In genomic region chrX:162274581-162274980, GRCm38 (mm10) we compare ENCODE assay signal across 24 mouse cellular contexts.
DNase-seq lines count a peak whose midpoint lies in the region; ATAC-seq and TF ChIP-seq lines count a peak whose summit lies in the region.
"Had no signal": no experiment of that assay in that cellular context is flagged by ENCODE, and none has a peak within 500 bp of the region (broad histone marks: within the 10 kb centered on the region; RNA-seq: fewer than 3 reads in every experiment).

No protein-coding gene starts in this region.

- no peak overlapping the region for H3K9ac ChIP-seq in lung, embryonic 14.5 days
- no peak overlapping the region for H3K9ac ChIP-seq in lung, embryonic 16.5 days (ENCODE audit: low read length)
- H3K9ac ChIP-seq: embryonic facial prominence, embryonic 12.5 days; embryonic facial prominence, embryonic 15.5 days; forebrain, embryonic 12.5 days had no signal

- 51% methylated on average over 5 of the region's 5 CpGs for WGBS in lung, embryonic 14.5 days
- WGBS in lung, embryonic 16.5 days = 45% methylated on average over 5 of the region's 5 CpGs
- WGBS in lung, adult 2 months = 71% methylated on average over 5 of the region's 5 CpGs

- H3K27me3 ChIP-seq in lung, embryonic 14.5 days (ENCODE audit: insufficient read depth, low read length) = no peaks in the 10 kb centered on the region
- no peaks in the 10 kb centered on the region for H3K27me3 ChIP-seq in lung, embryonic 16.5 days (ENCODE audit: control insufficient read depth, insufficient read depth, low read depth, low read length)
- H3K27me3 ChIP-seq: embryonic facial prominence, embryonic 12.5 days had no signal

- peak; percentile 80; the same call in 1 of the 2 replicates for ATAC-seq in lung, embryonic 14.5 days (ENCODE audit: insufficient read depth)
- peak; percentile 74 for ATAC-seq in lung, embryonic 16.5 days (ENCODE audit: low read depth)
- ATAC-seq: forebrain, embryonic 14.5 days; forebrain, embryonic 16.5 days had no signal

- no peak overlapping the region for H3K4me3 ChIP-seq in lung, embryonic 14.5 days (ENCODE audit: low read depth, low read length)
- H3K4me3 ChIP-seq in lung, embryonic 16.5 days (ENCODE audit: low read length) = no peak overlapping the region
- H3K4me3 ChIP-seq in lung, adult 2 months (replicated peaks; ENCODE audit: extremely low read depth, low read depth, low read length) = no peak overlapping the region
- H3K4me3 ChIP-seq: embryonic facial prominence, embryonic 12.5 days; embryonic facial prominence, embryonic 15.5 days; erythroblast, embryonic 14.5 days; forebrain, embryonic 10.5 days; forebrain, embryonic 12.5 days had no signal

- TF ChIP-seq POLR2A in lung, adult 2 months (IDR thresholded peaks at IDR 0.05; ENCODE audit: borderline replicate concordance, extremely low read depth, low read depth, low read length) = no peak

- no peaks in the 10 kb centered on the region for H3K36me3 ChIP-seq in lung, embryonic 14.5 days (ENCODE audit: insufficient read depth)
- H3K36me3 ChIP-seq in lung, embryonic 16.5 days (ENCODE audit: control insufficient read depth, insufficient read depth, low read length) = no peaks in the 10 kb centered on the region
- H3K36me3 ChIP-seq: embryonic facial prominence, embryonic 12.5 days; embryonic facial prominence, embryonic 15.5 days; forebrain, embryonic 10.5 days; forebrain, embryonic 12.5 days had no signal

- H3K9me3 ChIP-seq in lung, embryonic 14.5 days (ENCODE audit: low read depth, low read length) = no peaks in the 10 kb centered on the region
- H3K9me3 ChIP-seq in lung, embryonic 16.5 days (ENCODE audit: control insufficient read depth, low read length) = no peaks in the 10 kb centered on the region
- H3K9me3 ChIP-seq: embryonic facial prominence, embryonic 12.5 days; embryonic facial prominence, embryonic 15.5 days; forebrain, embryonic 10.5 days; forebrain, embryonic 12.5 days had no signal

- H3K4me1 ChIP-seq in lung, embryonic 14.5 days (ENCODE audit: insufficient read depth) = no peaks in the 10 kb centered on the region
- no peaks in the 10 kb centered on the region for H3K4me1 ChIP-seq in lung, embryonic 16.5 days (replicated peaks; ENCODE audit: control insufficient read depth, insufficient read depth, low read length)
- no peaks in the 10 kb centered on the region for H3K4me1 ChIP-seq in lung, adult 2 months (ENCODE audit: control insufficient read depth, insufficient read depth, low read length)
- H3K4me1 ChIP-seq: embryonic facial prominence, embryonic 12.5 days; embryonic facial prominence, embryonic 15.5 days; forebrain, embryonic 10.5 days; forebrain, embryonic 12.5 days had no signal

- H3K27ac ChIP-seq in lung, embryonic 14.5 days (ENCODE audit: low read depth) = no peak overlapping the region
- H3K27ac ChIP-seq in lung, embryonic 16.5 days (ENCODE audit: low read length) = no peak overlapping the region
- H3K27ac ChIP-seq: embryonic facial prominence, embryonic 12.5 days; embryonic facial prominence, embryonic 15.5 days; forebrain, embryonic 10.5 days; forebrain, embryonic 12.5 days had no signal

- H3K4me2 ChIP-seq in lung, embryonic 14.5 days = no peak overlapping the region
- H3K4me2 ChIP-seq in lung, embryonic 16.5 days (ENCODE audit: low read depth, low read length) = no peak overlapping the region
- H3K4me2 ChIP-seq: embryonic facial prominence, embryonic 12.5 days; embryonic facial prominence, embryonic 15.5 days; forebrain, embryonic 12.5 days had no signal

- no peak for TF ChIP-seq CTCF in lung, embryonic 14.5 days (IDR thresholded peaks at IDR 0.05; ENCODE audit: low read depth)
- no peak for TF ChIP-seq CTCF in lung, adult 2 months (IDR thresholded peaks at IDR 0.05; ENCODE audit: insufficient read depth, low read length)

- peak; percentile 78 for DNase-seq in lung, embryonic 14.5 days
- no peak for DNase-seq in lung, postnatal 4 days
- no peak for DNase-seq in lung, adult 2 months
- peak; percentile 13 for DNase-seq in lung, postnatal 10 days
- DNase-seq in lung, postnatal 14 days = no peak
- no peak for DNase-seq in kidney, postnatal 25 days
- DNase-seq: adrenal gland, adult 2 months; adrenal gland, postnatal 10 days; adrenal gland, postnatal 25 days; cerebellum, adult 11 months; cerebellum, adult 18-20 months; cerebellum, adult 8-10 months; cerebellum, adult 9-11 months; cerebellum, postnatal 14 days; cerebellum, postnatal 36 days; embryo, embryonic 11 days had no signal

Comparison
In these comparisons a context has a peak if more than half of its experiments do, and no peak if none do; other contexts are left out.
1. DNase-seq: peak in lung, embryonic 14.5 days (single experiment) and lung, postnatal 10 days (single experiment); none in lung, postnatal 4 days (0 of 2), lung, adult 2 months (single experiment), lung, postnatal 14 days (single experiment) and kidney, postnatal 25 days (0 of 2).